Mouse (Mus musculus): Measurements from ENCODE around the gene Usp3. TPM values are rescaled to one million over a fixed set of nuclear protein-coding genes. Genes with fewer than 3 reads are reported as not detected.

Gene Usp3
- polyA plus RNA-seq, 1 experiment from 2014 or later = 54.0 TPM

Other genes starting within 250 kb of the Usp3 start
- gene Herc1, start 242.7 kb downstream of the Usp3 start, polyA plus RNA-seq (2015; fragmentation: Nextera tagmentation; extraction: Ambion mirVana) = 19.9 TPM in 2 replicates
- 5.6 and 8.6 TPM in 2 replicates for gene Fbxl22, start 78.5 kb downstream of the Usp3 start, polyA plus RNA-seq (2015; fragmentation: Nextera tagmentation; extraction: Ambion mirVana)
- 26.0 and 26.3 TPM in 2 replicates for gene Car12, start 120.5 kb upstream of the Usp3 start, polyA plus RNA-seq (2015; fragmentation: Nextera tagmentation; extraction: Ambion mirVana)
- gene Aph1b, start 202.3 kb upstream of the Usp3 start, polyA plus RNA-seq (2015; fragmentation: Nextera tagmentation; extraction: Ambion mirVana) = 10.7 and 11.0 TPM in 2 replicates
- gene Gm10647, start 203.9 kb upstream of the Usp3 start, polyA plus RNA-seq (2015; fragmentation: Nextera tagmentation; extraction: Ambion mirVana) = 1.2 TPM in 2 replicates
- 5.2 and 5.3 TPM in 2 replicates for gene Aph1c, start 241.6 kb upstream of the Usp3 start, polyA plus RNA-seq (2015; fragmentation: Nextera tagmentation; extraction: Ambion mirVana)

All from embryonic facial prominence, embryonic 15.5 days (tissue).